Mouse (Mus musculus): ENCODE data around the gene Selenov. TPM values are rescaled to one million over a fixed set of nuclear protein-coding genes. Genes with fewer than 3 reads are reported as not detected.

The Selenov gene
- polyA plus RNA-seq, 1 experiment from 2014 or later: not detected

GRCm38 (mm10) chr7:28328260-28328659 lies 37.3 kb upstream of the Selenov start:
- DNase-seq (no peak), ATAC-seq (peak; percentile 63)
- no peak for TF ChIP-seq EP300 (IDR thresholded peaks at IDR 0.05; ENCODE audit: low read depth)
- TF ChIP-seq CTCF (IDR thresholded peaks at IDR 0.05; ENCODE audit: low read depth): no peak
- Histone ChIP-seq H3K4me1 (ENCODE audit: insufficient read depth) (no peaks in the 10 kb centered on the region), H3K4me3 (ENCODE audit: low read depth, low read length) (no peak overlapping the region), H3K9ac (replicated peaks) (no peak overlapping the region), H3K36me3 (replicated peaks; ENCODE audit: insufficient read depth, low read length) (peaks cover 75% of the 10 kb centered on the region), H3K4me2 (ENCODE audit: low read depth, low read length) (no peak overlapping the region), H3K27ac (ENCODE audit: low read depth) (no peak overlapping the region), H3K9me3 (ENCODE audit: low read length) (no peaks in the 10 kb centered on the region), H3K27me3 (ENCODE audit: insufficient read depth, low read length) (no peaks in the 10 kb centered on the region)
- WGBS (ENCODE audit: insufficient replicate concordance): 79% methylated on average over 2 of the region's 2 CpGs

GRCm38 (mm10) chr7:28326457-28326856 lies 35.5 kb upstream of the Selenov start:
- ATAC-seq (no peak), DNase-seq (no peak)
- Histone ChIP-seq H3K4me2 (ENCODE audit: low read depth, low read length) (no peak overlapping the region), H3K9me3 (ENCODE audit: low read length) (no peaks in the 10 kb centered on the region), H3K4me3 (ENCODE audit: low read depth, low read length) (no peak overlapping the region), H3K27me3 (ENCODE audit: insufficient read depth, low read length) (no peaks in the 10 kb centered on the region), H3K9ac (replicated peaks) (no peak overlapping the region), H3K4me1 (ENCODE audit: insufficient read depth) (peaks cover 4% of the 10 kb centered on the region; the same call in 1 of the 2 replicates), H3K36me3 (replicated peaks; ENCODE audit: insufficient read depth, low read length) (peaks cover 93% of the 10 kb centered on the region), H3K27ac (ENCODE audit: low read depth) (no peak overlapping the region)
- WGBS (ENCODE audit: insufficient replicate concordance): 79% methylated on average over 4 of the region's 4 CpGs
- TF ChIP-seq CTCF (IDR thresholded peaks at IDR 0.05; ENCODE audit: low read depth) (no peak), EP300 (IDR thresholded peaks at IDR 0.05; ENCODE audit: low read depth) (no peak)

GRCm38 (mm10) chr7:28325293-28325692 lies 34.3 kb upstream of the Selenov start:
- no peaks in the 10 kb centered on the region for H3K27me3 ChIP-seq (ENCODE audit: insufficient read depth, low read length)
- H3K4me2 ChIP-seq (ENCODE audit: low read depth, low read length): no peak overlapping the region
- TF ChIP-seq EP300 (IDR thresholded peaks at IDR 0.05; ENCODE audit: low read depth) (no peak), CTCF (IDR thresholded peaks at IDR 0.05; ENCODE audit: low read depth) (no peak)
- ATAC-seq (no peak), DNase-seq (no peak)
- H3K4me3 ChIP-seq (ENCODE audit: low read depth, low read length): no peak overlapping the region
- H3K9ac ChIP-seq (replicated peaks): no peak overlapping the region
- H3K27ac ChIP-seq (ENCODE audit: low read depth): no peak overlapping the region
- no peaks in the 10 kb centered on the region for H3K9me3 ChIP-seq (ENCODE audit: low read length)
- H3K4me1 ChIP-seq (ENCODE audit: insufficient read depth): peaks cover 4% of the 10 kb centered on the region; the same call in 1 of the 2 replicates
- peaks cover 92% of the 10 kb centered on the region for H3K36me3 ChIP-seq (replicated peaks; ENCODE audit: insufficient read depth, low read length)
- WGBS (ENCODE audit: insufficient replicate concordance): 84% methylated on average over 8 of the region's 8 CpGs

GRCm38 (mm10) chr7:28321974-28322720 lies 31.2 kb upstream of the Selenov start:
- H3K9me3 ChIP-seq (ENCODE audit: low read length): no peaks in the 10 kb centered on the region
- H3K4me2 ChIP-seq (ENCODE audit: low read depth, low read length): no peak overlapping the region
- H3K4me3 ChIP-seq (ENCODE audit: low read depth, low read length): no peak overlapping the region
- peak; percentile 93 for ATAC-seq
- WGBS (ENCODE audit: insufficient replicate concordance): 68% methylated on average over 15 of the region's 15 CpGs
- peaks cover 4% of the 10 kb centered on the region; the same call in 1 of the 2 replicates for H3K4me1 ChIP-seq (ENCODE audit: insufficient read depth)
- H3K36me3 ChIP-seq (replicated peaks; ENCODE audit: insufficient read depth, low read length): peaks cover 94% of the 10 kb centered on the region
- H3K27me3 ChIP-seq (ENCODE audit: insufficient read depth, low read length): no peaks in the 10 kb centered on the region
- H3K27ac ChIP-seq (ENCODE audit: low read depth): peak overlapping the region; percentile 52; the same call in 1 of the 2 replicates
- peak; percentile 71 for DNase-seq
- no peak overlapping the region for H3K9ac ChIP-seq (replicated peaks)
- TF ChIP-seq EP300 (IDR thresholded peaks at IDR 0.05; ENCODE audit: low read depth) (peak; percentile 11; the same call in 1 of the 2 replicates), CTCF (IDR thresholded peaks at IDR 0.05; ENCODE audit: low read depth) (no peak)

GRCm38 (mm10) chr7:28318714-28319113 lies 27.7 kb upstream of the Selenov start:
- Histone ChIP-seq H3K4me3 (ENCODE audit: low read depth, low read length) (no peak overlapping the region), H3K4me2 (ENCODE audit: low read depth, low read length) (no peak overlapping the region), H3K27ac (ENCODE audit: low read depth) (no peak overlapping the region), H3K9me3 (ENCODE audit: low read length) (no peaks in the 10 kb centered on the region), H3K27me3 (ENCODE audit: insufficient read depth, low read length) (no peaks in the 10 kb centered on the region), H3K4me1 (ENCODE audit: insufficient read depth) (peaks cover 4% of the 10 kb centered on the region; the same call in 1 of the 2 replicates), H3K9ac (replicated peaks) (no peak overlapping the region), H3K36me3 (replicated peaks; ENCODE audit: insufficient read depth, low read length) (peaks cover 92% of the 10 kb centered on the region)
- no peak for ATAC-seq
- WGBS (ENCODE audit: insufficient replicate concordance): 95% methylated on average over 17 of the region's 17 CpGs
- TF ChIP-seq EP300 (IDR thresholded peaks at IDR 0.05; ENCODE audit: low read depth) (no peak), CTCF (IDR thresholded peaks at IDR 0.05; ENCODE audit: low read depth) (no peak)
- DNase-seq: no peak

- H3K4me3 ChIP-seq (ENCODE audit: low read depth, low read length): no peak overlapping the region
- H3K9ac ChIP-seq (replicated peaks): no peak overlapping the region
- no peaks in the 10 kb centered on the region for H3K27me3 ChIP-seq (ENCODE audit: insufficient read depth, low read length)
- H3K27ac ChIP-seq (ENCODE audit: low read depth): no peak overlapping the region
- H3K4me1 ChIP-seq (ENCODE audit: insufficient read depth): peaks cover 4% of the 10 kb centered on the region; the same call in 1 of the 2 replicates
- H3K36me3 ChIP-seq (replicated peaks; ENCODE audit: insufficient read depth, low read length): peaks cover 85% of the 10 kb centered on the region
- WGBS (ENCODE audit: insufficient replicate concordance): 80% methylated on average over 3 of the region's 3 CpGs
- no peak for ATAC-seq
- TF ChIP-seq EP300 (IDR thresholded peaks at IDR 0.05; ENCODE audit: low read depth) (no peak), CTCF (IDR thresholded peaks at IDR 0.05; ENCODE audit: low read depth) (no peak)
- no peak overlapping the region for H3K4me2 ChIP-seq (ENCODE audit: low read depth, low read length)
- no peaks in the 10 kb centered on the region for H3K9me3 ChIP-seq (ENCODE audit: low read length)
- no peak for DNase-seq
These were observed 27.1 kb upstream of the Selenov start for GRCm38 (mm10) chr7:28318036-28318435.
